Mouse (Mus musculus) frontal cortex, postnatal 36 days (tissue): Measurements from ENCODE around the gene Sgpl1.

Experiments used
- DNase-seq, 2 experiments: peaks; one replicate each; pipeline ENCODE4 v3.0.0; 2022; ENCODE audit warnings: low spot score in 2 of 2

The Sgpl1 gene

DNA sequence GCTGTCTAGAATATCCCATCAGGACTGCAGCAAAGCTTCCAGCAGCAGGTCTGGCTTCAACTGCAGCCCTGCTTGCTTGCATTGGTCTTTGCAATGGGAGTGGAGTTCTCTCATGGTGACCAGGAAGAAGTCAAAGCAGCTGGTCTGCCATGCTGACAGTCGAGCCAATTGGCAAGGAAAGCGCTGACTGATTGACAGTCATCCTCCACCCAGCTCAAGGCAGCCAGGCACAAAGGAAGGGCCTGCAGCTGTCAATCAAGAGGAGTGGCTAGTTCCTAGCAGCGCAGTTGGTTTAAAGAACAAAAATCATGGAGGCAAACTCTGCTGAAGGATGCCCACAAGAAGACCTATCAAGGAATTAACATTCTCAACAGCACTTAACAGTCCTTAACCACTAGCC, 61.0 kb downstream of the Sgpl1 start:
- DNase-seq: no peak

DNA sequence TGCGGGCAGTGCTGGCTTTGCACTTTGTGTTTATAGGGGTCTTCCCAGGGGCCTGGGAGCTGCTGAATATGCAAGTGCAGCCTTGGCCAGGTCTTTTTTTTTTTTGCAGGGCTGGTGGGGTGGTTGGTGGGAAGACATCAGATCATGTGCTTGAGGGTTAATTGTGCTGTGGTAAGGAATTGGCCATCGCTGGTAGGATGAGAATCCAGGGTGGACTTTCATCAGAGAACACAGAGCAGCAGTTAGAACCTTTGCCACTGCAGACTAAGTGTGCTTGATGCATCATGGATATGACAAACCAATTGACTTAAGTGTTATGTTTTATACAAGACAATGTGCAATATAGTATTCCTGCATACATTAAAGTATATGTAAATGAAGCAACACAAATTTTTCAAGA, 62.1 kb downstream of the Sgpl1 start:
- no peak for DNase-seq

DNA sequence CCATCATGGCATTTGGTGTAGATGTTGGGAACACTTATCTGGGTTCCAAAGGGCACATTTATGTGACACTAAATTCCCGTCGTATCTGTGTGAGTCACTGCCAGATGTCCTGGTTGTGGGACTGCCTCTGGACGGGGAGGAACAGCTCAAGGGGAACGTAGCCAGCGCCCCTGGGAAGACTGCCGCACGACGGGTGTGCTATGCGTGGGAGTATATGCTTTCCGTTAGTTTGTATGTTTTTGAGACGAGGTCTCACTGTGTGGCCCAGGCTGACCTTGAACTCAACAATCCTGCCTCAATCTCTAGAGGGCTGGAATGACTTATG, 66.6 kb downstream of the Sgpl1 start:
- no peak for DNase-seq

DNA sequence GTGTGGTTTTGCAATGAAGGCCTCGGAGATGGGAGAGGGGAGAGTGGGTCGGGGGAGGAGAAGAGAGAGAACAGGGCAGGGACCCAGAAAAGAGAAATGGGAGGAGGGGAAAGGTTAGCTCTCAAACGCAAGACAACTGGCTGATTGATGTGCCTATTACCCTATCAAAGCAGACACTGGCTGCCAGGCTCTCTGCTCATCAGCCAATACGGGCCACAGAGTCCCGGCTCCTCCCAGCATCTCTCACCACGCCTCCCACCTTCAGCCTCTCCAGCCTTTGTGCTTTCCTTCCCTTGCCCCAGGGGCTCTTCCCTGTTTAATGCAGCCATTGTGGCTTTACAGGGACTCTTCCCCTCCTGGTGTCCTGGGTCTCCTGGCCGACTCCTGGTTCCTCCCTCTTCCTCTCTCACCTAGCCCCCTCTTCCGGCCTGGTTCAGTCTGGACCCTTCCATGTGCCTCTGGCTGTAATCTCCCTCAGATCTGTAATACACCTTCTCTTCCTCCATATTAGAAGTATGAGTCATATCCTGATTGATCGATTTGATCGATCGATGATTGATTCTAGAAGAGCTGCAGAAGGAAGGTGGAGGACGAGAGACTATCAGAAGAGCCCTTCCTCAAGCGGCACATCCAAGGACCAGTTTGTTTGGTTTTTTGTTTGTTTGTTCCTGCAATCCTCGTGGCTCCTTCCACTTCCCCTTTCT, 67.1 kb downstream of the Sgpl1 start:
- peak; percentile 15 to 31 for DNase-seq

DNA sequence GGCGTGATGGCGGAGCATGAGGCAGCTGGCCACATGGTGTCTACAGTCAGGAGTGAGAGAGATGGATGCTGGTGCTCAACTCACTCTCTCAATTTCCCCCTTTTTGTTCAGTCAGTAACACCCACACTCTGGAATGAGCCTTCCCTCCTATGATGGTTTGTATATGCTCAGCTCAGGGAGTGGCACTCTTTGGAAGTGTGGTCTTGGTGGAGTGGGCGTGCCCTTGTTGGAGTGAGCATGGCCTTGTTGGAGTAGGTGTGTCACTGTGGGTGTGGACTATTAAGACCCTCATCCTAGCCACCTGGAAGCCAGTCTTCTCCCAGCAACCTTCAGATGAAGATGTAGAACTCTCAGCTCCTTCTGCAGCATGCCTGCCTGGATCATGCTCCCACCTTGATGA, 71.9 kb downstream of the Sgpl1 start:
- no peak for DNase-seq

DNA sequence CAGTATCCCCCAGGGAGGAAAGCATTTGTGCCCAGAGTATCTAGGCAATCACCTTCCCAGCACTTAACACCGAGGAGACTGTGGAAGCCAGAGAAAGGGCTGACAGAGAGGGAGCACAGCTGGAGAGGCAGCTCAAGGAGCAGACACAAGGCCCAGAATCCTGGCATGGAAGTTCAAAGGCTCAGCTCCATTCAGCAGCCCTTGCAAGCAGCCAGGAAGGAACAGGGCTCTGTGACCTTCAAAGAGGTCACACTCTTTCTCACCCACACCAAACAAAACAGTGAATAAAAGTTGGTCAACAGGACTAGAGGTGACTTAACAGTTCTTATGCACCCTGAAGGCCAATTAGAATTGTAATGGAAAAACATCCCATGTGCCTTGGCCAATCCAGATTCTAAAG, 72.9 kb downstream of the Sgpl1 start:
- DNase-seq: no peak

DNA sequence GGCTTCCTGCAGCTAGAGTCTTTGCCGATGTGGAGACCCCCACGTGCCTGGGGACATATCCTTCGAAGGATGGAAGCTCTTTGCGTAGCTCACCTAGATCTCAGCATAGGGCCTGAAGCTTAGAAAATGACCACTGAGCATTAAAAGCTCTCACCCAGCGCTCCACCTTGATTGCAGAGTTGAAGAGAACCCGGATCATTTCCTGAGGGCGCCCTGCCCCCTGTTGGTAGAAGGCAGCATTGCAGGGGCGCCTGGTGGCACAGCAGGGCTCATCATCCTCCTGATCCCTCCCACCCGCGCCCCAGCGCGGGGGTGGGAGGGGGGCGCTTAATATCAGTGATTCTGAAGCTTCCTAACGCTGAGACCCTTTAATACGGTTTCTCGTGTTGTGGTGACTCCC, 75.2 kb downstream of the Sgpl1 start:
- peak; percentile 37 to 59 for DNase-seq

DNA sequence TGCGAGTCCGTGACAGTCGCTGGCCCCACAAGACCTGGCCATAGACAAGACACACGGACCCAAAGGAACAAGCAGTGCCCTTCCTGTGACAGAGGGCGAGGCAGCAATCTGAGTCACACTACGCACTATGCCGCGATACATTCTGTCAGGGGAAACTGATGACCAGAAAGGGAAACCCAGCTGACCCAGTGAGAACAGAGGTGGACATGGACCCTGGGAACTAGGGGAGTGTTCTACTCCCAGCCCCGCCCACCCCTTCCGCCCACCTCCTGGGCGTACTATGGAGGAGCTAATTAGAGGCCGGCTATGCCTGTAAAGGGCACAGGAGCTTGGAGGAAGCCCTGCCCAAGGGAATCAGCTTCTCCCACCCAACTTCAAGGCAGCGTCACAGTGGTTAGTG, 78.3 kb downstream of the Sgpl1 start:
- DNase-seq: no peak

DNA sequence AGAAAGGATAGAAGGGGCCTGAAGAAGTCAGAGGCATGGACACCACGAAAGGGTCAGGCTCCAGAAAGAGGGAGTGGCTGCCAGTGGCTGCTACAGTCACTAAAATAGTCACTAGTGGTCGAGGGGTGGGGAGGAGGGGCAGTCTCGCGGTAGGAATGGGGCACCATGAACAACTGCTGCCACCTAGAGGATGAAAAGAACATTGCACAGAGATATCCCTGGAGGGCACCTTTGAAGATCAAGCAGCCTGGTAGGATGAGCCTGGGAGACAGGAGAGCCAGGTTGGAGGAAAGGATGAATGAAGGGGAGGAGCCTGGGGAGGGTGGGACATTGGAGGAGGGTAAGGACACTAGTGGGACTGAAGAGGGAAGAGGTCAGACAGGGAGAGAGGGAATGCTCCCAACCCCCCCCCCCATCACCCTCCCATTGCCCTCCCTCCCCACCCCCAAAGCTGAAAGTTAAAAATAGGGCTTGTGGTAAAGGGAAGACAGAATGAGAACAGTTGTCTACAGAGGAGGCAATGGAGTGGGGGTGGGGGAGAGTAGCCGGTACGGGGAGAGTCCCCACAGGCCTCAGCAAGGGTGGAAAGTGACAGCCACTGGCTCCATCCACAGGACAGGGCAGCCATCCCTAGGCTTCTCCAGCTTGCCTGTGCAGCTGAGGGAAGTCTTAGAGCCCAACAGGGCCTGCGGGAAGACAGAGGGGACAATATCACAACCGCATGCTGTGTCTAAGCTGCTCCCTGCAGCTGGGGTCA, 78.9 kb downstream of the Sgpl1 start:
- DNase-seq: peak; percentile 33 to 67

DNA sequence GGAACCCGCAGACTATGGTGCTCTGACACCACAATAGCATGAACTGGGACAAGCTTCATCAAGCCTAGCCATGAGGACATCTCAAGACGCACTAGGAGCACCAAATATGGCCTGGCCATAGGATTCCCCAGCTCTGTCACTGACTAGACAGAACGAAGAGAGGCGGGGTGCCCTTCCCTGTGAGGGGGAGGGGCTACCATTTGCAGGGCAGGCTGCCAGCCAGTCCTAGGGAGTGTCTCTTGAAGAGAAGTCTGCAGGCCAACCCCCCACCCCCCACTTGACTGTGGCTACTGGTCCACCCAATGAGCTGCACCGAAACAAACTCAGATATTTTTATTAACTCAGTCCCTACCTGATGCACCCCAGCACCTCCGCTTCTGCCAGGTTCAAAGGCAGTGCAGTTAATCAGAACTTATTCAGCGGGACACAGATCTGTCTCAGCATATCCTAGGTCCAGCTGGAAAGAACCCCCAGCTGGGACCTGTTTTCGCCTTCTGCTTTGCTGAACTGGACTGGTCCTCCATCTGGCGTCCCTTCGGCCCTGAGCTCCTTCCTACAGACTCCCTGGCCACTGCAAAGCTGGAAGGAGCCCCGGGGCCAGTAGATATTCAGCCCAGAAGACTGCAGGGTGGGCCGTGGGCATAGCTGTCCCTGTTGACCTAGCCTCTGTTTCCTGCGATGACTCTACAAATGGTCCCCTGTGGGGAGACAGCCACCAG, 82.1 kb downstream of the Sgpl1 start:
- no peak for DNase-seq

DNA sequence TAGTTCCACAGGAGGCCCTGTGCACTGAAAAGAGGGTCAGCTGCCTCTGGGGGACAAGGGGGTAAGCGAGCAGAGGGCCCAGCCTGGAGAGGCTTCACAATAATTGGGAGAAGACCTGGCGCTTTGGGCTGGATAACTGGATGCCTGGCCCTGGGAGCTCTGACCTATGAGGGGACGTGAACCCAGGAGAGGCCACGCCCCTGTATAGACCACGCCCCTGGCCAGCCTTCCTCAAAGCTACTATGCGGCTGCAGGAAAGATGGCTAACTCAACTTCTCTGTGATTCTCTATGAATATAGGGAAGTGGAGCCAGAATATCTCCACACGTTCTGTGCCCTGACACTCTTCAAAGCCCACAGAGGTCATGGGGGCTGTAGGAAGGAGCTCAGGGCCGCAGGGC, 82.9 kb downstream of the Sgpl1 start:
- no peak for DNase-seq

DNA sequence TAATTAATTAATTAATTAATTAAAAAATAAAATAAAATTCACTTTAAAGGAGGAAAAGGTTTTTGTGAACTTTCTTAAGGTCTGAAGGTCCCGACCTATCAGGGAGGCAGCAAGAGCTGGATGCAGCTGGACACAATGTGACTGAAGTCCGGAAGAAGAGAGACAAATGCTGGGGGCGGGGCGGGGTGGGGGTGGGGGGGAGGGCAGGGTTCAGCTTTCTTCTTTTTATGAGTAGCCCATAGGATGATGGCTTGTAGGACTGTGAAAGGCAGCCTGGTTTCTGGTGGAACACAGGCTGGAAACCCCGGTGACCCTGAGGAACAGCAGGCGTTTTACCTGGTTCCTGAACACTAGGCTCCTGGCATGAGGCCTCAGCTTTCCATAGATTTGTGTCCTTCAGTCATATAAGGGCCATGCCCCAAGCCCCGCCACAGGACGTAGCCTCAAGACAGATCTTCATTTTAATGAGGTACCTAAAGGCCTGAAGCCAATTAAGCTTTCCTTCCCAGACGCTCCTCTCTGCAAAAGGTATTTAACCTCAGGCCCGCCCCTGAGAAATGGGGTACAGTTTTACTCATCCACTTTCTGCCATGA, 84.1 kb downstream of the Sgpl1 start:
- no peak for DNase-seq

DNA sequence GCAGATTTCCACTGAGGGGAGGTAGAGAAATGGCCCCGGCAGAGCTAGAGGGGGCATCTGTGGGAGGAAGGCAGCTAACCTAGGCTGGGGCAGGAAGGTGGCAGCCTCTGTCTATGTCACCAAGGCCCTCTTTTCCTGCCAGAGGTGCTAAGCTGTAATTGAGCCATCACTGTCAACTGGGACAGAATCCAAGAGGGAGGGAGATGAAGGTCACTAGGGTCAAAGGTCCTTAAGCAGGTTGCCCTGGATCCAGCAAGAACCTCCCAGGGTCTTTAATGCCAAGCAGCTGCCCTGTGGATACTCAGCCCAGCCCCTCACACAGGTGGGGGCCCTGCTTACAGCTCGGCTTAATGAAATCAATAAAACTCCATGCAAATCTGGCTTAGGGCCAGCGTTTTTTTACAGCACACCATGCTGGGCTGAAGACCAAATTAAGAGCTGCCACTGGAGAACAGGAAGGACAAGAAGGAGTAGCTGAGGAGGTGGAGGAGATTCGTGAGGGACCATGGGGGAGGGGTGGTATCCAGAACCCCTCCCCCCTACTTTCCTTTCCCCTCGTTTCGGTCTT, 87.9 kb downstream of the Sgpl1 start:
- no peak for DNase-seq

DNA sequence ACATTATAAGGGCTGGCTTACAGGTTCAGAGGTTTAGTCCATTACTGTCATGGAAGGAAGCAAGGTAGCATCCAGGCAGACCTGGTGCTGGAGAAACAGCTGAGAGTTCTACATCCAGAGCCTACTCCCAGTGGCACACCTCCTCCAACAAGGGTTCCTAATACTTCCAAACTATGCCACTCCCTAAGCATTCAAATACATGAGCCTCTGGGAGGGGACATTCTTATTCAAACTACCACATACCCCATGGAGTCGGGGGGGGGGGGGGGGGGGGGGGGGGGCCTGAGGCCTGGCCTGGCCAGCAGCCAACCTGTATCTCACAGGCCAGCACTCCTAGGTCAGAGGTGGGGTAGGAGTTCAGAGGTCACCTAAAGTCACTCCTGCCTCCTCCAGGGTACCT, 88.4 kb downstream of the Sgpl1 start:
- DNase-seq: no peak

DNA sequence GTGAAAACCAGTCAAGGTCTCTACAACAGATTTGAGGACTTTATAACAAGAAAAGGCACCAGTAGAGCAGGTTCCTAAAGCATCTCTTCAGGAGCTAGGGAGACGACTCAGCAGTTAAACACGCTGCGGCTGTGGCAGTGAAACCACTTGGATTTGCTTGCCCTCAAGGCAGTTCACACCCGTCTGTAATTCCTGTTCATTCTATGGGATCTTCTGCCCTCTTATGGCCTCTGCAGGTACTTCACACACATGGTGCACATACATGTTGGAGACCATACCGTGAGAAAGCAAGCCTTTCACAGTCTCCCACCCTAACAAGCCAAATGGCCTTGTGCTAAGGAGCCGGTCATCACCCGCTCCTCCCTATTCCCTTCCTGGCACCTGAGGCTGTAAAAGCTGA, 90.8 kb downstream of the Sgpl1 start:
- DNase-seq: no peak

DNA sequence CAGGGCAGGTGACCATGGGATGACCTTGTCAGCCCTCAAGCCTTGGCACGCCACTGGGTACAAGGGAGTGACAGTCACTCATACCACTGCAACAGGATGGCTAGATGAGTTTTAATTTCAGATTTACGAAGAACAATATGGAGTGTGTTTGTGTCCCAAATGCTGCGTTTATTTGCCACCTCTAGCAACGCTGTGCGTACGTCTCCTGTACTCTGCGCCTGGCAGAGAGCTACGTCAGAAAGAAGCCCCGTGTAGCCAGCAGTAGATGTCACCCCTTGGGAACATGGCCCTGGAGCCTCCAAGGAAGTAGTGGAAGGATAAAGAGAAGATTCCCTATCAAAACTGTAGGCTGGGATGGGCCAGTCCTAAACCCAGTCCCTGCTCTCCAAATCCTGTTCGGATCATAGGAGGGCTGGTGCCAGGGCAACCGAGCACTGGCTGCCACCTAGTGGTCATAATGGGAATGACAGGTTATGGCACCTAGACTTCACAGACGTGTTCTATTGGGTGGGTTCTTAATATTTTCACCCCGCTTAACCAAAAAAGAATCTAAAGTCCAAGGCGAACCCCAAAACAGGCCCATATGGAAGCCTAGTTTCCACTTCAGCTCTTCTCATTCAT, 95.4 kb downstream of the Sgpl1 start:
- DNase-seq: peak; percentile 66 to 82
